Mouse (Mus musculus) forebrain, embryonic 14.5 days (tissue): ENCODE results near the gene Folr2. TPM values are rescaled to one million over a fixed set of nuclear protein-coding genes. Genes with fewer than 3 reads are reported as not detected.

Source experiments
- ATAC-seq: fragments of 200-750 bp; cut with Nextera tagmentation; 2 replicates; pipeline ENCODE4 v1.8.0; 2017; ENCODE audit warnings: mild to moderate bottlenecking, moderate library complexity
- DNase-seq: peaks from one replicate; pipeline ENCODE4 v3.0.0-alpha.2; 2015; ENCODE audit warnings: low spot score
- H3K27ac ChIP-seq: fragments of 300-500 bp; sonication (generic); 2 replicates; pipeline ENCODE4 v1.5.1; 2014; ENCODE audit warnings: low read depth, mild to moderate bottlenecking, control low read depth, low read length, moderate library complexity
- H3K27me3 ChIP-seq: fragments of 300-500 bp; sonication (generic); replicated peaks from 2 replicates; pipeline ENCODE4 v1.6.1; 2014; ENCODE audit warnings: low read length, control low read depth, mixed read lengths; ENCODE audit not compliant: control insufficient read depth, insufficient read depth
- H3K36me3 ChIP-seq: fragments of 300-500 bp; sonication (generic); 2 replicates; pipeline ENCODE4 v1.6.1; 2014; ENCODE audit warnings: low read length, control low read depth; ENCODE audit not compliant: control insufficient read depth, insufficient read depth
- H3K4me1 ChIP-seq: fragments of 300-500 bp; sonication (generic); 2 replicates; pipeline ENCODE4 v1.6.1; 2014; ENCODE audit warnings: antibody characterized with exemption, low read length, control low read depth; ENCODE audit not compliant: control insufficient read depth, insufficient read depth
- H3K4me2 ChIP-seq: fragments of 300-500 bp; sonication (generic); 2 replicates; pipeline ENCODE4 v1.6.1; 2014; ENCODE audit warnings: mild to moderate bottlenecking, control low read depth, low read length
- H3K4me3 ChIP-seq: fragments of 300-500 bp; sonication (generic); 2 replicates; pipeline ENCODE4 v1.5.1; 2014; ENCODE audit warnings: low read depth, low read length, control low read depth
- H3K9ac ChIP-seq: fragments of 300-500 bp; sonication (generic); 2 replicates; pipeline ENCODE4 v1.6.1; 2014; ENCODE audit warnings: mild to moderate bottlenecking, low read length, control low read depth, moderate library complexity
- H3K9me3 ChIP-seq: fragments of 300-500 bp; sonication (generic); replicated peaks from 2 replicates; pipeline ENCODE4 v1.6.1; 2016; ENCODE audit warnings: low read length, control low read depth, mixed read lengths; ENCODE audit not compliant: control insufficient read depth
- WGBS: fragments of 180-500 bp; shearing (Covaris S2); extraction: QIAGEN DNeasy Blood & Tissue Kit; methylation state at CpG from one replicate; pipeline ENCODE4 v1.1.7; 2014; 5-methylcytosine and 5-hydroxymethylcytosine counted together
- microRNA-seq: library from miRNA; unstranded; fragments of <30 nt; microRNA quantifications from one replicate; pipeline ENCODE4, GENCODE M21; 2016
- polyA plus RNA-seq: library from polyadenylated mRNA; unstranded; fragments of >200 nt; fragmentation: Nextera tagmentation; extraction: Ambion mirVana; gene quantifications from 2 replicates; pipeline ENCODE4 v1.2.1, GENCODE M21; 2014

Folr2 gene
- polyA plus RNA-seq, 1 experiment from 2014 or later = 1.8 TPM

DNA sequence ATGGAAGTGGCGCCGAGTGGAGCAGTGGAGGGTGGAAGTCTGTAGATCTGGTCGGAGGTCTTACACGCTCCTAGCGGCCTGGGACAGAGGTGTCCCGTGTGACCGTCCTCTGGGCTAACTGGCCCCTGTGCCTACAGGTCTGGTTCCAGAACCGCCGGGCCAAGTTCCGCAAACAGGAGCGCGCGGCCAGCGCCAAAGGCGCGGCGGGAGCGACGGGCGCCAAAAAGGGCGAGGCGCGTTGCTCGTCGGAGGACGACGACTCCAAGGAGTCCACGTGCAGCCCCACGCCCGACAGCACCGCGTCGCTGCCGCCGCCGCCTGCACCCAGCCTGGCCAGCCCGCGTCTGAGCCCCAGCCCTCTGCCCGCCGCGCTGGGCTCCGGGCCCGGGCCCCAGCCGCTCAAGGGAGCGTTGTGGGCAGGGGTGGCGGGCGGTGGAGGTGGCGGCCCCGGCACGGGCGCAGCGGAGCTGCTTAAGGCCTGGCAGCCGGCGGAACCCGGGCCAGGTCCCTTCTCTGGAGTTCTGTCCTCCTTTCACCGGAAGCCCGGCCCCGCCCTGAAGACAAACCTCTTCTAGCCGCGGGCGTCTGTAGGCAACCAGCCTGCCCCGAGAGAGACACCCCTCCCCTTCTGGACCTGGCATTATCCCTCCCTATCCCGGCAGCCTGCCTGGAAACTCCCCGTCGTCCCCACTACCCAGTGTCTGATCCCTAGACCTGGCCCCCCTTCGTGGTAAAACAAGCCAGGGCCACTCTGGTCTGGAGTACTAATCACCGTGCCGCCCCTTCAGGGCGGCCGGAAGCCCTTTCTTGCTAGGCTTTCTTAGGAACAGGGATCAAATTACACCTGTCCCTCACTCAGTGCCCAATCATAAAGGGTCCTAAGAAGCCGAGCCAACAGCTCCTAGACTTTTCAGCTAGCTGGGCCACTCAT lies 35.2 kb downstream of the Folr2 start:
- peaks cover 5% of the 10 kb centered on the region; the same call in 1 of the 2 replicates for H3K4me1 ChIP-seq
- H3K4me2 ChIP-seq = peak overlapping the region; percentile 63
- WGBS = under 1% methylated on average over 61 of the region's 71 CpGs
- peaks cover 55% of the 10 kb centered on the region for H3K27me3 ChIP-seq
- peaks cover 30% of the 10 kb centered on the region for H3K36me3 ChIP-seq
- DNase-seq (peak; percentile 62), ATAC-seq (peak; percentile 71)
- peak overlapping the region; percentile 35 for H3K4me3 ChIP-seq
- H3K9me3 ChIP-seq = no peaks in the 10 kb centered on the region
- H3K27ac ChIP-seq = no peak overlapping the region
- peak overlapping the region; percentile 37 for H3K9ac ChIP-seq

DNA sequence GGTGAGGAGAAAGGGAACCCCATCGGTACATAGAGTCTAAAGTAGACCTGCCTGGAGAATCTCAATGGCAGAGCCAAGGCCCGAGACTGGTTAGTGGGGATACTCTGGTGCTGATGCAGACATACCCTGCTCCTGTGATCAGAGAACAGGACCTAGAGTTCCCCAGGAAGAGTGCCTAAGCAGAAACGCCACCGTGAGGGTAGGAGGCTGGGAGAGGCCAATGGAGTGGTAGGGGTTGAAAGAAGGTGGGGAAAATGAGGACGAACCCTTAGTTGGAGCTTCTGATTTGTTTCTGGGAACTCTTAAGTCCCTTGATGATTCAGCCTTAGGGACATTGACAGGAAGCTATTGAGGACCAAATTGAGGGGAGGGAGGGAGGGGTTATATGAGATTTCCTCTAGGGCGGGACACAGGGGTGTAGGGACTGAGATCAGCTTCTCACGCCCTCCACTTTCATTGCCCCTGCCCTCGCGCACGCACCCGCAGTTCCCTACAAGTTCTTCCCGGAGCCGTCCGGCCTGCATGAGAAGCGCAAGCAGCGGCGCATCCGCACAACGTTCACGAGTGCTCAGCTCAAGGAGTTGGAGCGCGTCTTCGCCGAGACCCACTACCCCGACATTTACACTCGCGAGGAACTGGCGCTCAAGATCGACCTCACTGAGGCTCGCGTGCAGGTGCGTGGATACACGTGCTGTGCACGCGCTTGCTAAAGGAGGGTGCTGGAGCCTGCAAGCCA lies 36.5 kb downstream of the Folr2 start:
- no peak for ATAC-seq
- H3K27me3 ChIP-seq = peaks cover 58% of the 10 kb centered on the region
- H3K4me1 ChIP-seq = peaks cover 5% of the 10 kb centered on the region; the same call in 1 of the 2 replicates
- peak overlapping the region; percentile 63 for H3K4me2 ChIP-seq
- WGBS = 3% methylated on average over 35 of the region's 35 CpGs
- peaks cover 18% of the 10 kb centered on the region; the same call in 1 of the 2 replicates for H3K36me3 ChIP-seq
- no peak overlapping the region for H3K27ac ChIP-seq
- no peaks in the 10 kb centered on the region for H3K9me3 ChIP-seq
- peak; percentile 45 for DNase-seq
- peak overlapping the region; percentile 35 for H3K4me3 ChIP-seq
- H3K9ac ChIP-seq = no peak overlapping the region

DNA sequence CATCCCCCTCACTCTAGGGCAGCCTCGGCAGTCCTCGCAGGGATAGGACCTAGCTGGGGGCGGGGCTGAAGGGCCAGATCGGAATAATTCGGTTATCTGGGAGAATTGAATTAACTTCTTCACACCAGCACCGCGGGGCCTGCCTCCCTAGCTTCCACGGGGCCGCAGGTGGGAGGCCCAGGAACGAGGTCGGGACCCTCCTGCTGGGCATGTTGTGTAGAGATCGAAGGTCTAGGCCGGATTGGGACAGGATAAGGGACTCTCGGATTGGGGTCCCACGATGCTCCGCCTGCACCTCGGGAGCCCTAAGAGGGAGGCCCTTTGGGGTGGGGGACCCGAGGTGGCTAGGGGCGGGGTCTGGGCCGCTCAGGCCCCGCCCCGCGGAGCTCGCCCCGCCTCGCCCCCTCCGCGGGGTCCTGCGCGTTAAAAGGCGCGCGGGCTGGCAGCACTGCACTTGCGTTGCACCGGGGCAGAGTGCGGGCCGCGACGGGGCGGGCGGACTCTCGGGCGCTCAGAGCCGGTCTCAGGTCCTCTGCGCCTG lies 39.1 kb downstream of the Folr2 start, which contains the start of gene Phox2a:
Gene Phox2a (plus strand): TSS at position 453 of the 541 bp plus-strand sequence.
- Histone ChIP-seq H3K4me2 (peak within 1 kb of the TSS; percentile 45), H3K36me3 (no peaks in the 10 kb centered on the region), H3K27ac (no peak within 1 kb of the TSS), H3K4me1 (peaks cover 5% of the 10 kb centered on the region; the same call in 1 of the 2 replicates), H3K9ac (no peak within 1 kb of the TSS), H3K4me3 (peak within 1 kb of the TSS; percentile 21), H3K27me3 (peaks cover 58% of the 10 kb centered on the region), H3K9me3 (no peaks in the 10 kb centered on the region)
- DNase-seq (no peak), ATAC-seq (no peak)
- WGBS = 2% methylated on average over 44 of the region's 45 CpGs

Small RNAs within 50 kb of the gene (microRNA-seq; reads per million reads assigned to microRNA genes)
- not detected for gene Gm22655

Other genes starting within 250 kb of the Folr2 start
- 31.9 and 44.1 TPM in 2 replicates for gene Clpb, start 193.6 kb downstream of the Folr2 start, polyA plus RNA-seq
- gene Phox2a, start 38.9 kb downstream of the Folr2 start, polyA plus RNA-seq = not detected in 2 replicates
- 8.2 and 15.3 TPM in 2 replicates for gene Inppl1, start 19.0 kb downstream of the Folr2 start, polyA plus RNA-seq
- 75.0 and 87.6 TPM in 2 replicates for gene Anapc15, start 6.5 kb upstream of the Folr2 start, polyA plus RNA-seq
- 26.1 and 30.6 TPM in 2 replicates for gene Folr1, start 13.6 kb upstream of the Folr2 start, polyA plus RNA-seq
- 181 and 201 TPM in 2 replicates for gene Lamtor1, start 48.7 kb upstream of the Folr2 start, polyA plus RNA-seq
- 0.18 and 0.36 TPM in 2 replicates for gene Tomt, start 49.2 kb upstream of the Folr2 start, polyA plus RNA-seq
- 9.6 and 12.9 TPM in 2 replicates for gene Lrrc51, start 76.7 kb upstream of the Folr2 start, polyA plus RNA-seq
- gene Numa1, start 76.9 kb upstream of the Folr2 start, polyA plus RNA-seq = 72.4 and 74.4 TPM in 2 replicates
- gene Il18bp, start 161.5 kb upstream of the Folr2 start, polyA plus RNA-seq = 2.0 and 2.9 TPM in 2 replicates
- gene Rnf121, start 208.3 kb upstream of the Folr2 start, polyA plus RNA-seq = 33.9 and 35.2 TPM in 2 replicates
- gene Xndc1, start 208.3 kb upstream of the Folr2 start, polyA plus RNA-seq = 19.0 and 23.5 TPM in 2 replicates
- gene Xntrpc, start 208.5 kb upstream of the Folr2 start, polyA plus RNA-seq = 0.99 and 1.3 TPM in 2 replicates
- gene Trpc2, start 225.9 kb upstream of the Folr2 start, polyA plus RNA-seq = not detected in 2 replicates
- 0.30 and 0.56 TPM in 2 replicates for gene Art1, start 244.5 kb upstream of the Folr2 start, polyA plus RNA-seq